Mouse (Mus musculus): ENCODE results near the gene Atp8b5.

- no peak for TF ChIP-seq CTCF (IDR thresholded peaks at IDR 0.05; ENCODE audit: extremely low read depth, insufficient read length, insufficient replicate concordance, low read depth, low read length)
- TF ChIP-seq POLR2A (IDR thresholded peaks at IDR 0.05; ENCODE audit: low read depth, low read length) = no peak
Measured at GRCm38 (mm10) chr4:43244022-43244421, 22.9 kb upstream of the Atp8b5 start.
